Mouse (Mus musculus): ENCODE results near the gene Gimap5.
A peak's percentile ranks its signal among the peaks of the same experiment; 100 is the strongest.

Gene Gimap5

DNA sequence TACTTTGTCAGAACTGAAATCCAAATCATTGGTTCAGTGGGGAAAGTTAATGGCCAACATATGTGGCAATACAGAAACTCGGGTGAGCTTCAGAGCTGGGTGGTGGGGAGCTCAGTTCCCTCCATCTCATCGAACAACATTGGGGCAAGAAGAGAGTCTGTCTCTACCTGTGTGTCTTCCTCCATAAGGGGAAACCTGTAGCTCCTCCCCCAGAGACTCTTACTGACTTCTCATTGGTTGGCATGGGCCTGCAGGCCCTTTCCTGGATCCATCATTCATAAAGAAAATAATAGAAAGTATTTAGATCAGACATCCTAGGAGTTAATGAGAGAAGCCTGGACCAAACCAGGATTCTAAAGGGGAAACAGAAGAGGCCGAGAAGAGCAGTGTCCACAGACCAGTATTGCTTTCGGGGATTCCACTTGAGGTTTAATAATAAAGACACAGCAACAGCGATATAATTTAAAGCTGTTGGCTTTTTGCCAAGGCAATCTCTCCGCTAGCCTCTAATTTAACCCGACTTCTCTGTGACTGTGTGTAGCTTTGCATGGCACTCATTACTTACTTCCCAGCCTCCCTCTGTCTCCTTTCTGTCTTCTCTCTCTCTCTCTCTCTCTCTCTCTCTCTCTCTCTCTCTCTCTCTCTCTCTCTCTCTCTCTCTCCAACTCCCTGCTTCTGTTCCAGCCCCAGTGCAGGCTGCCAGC is 17.7 kb downstream of the Gimap5 start:
- Histone ChIP-seq H3K27me3 (ENCODE audit: control insufficient read depth, insufficient read depth, low read length, poor library complexity, severe bottlenecking) (no peaks in the 10 kb centered on the region), H3K36me3 (ENCODE audit: control insufficient read depth, insufficient read depth, low read length, poor library complexity, severe bottlenecking) (peaks cover 9% of the 10 kb centered on the region)
- DNase-seq (ENCODE audit: low read depth, low spot score), result no peak

GRCm38 (mm10) chr6:48764496-48764895 is 18.5 kb downstream of the Gimap5 start:
- H3K36me3 ChIP-seq (ENCODE audit: control insufficient read depth, insufficient read depth, low read length, poor library complexity, severe bottlenecking), result peaks cover 9% of the 10 kb centered on the region
- no peaks in the 10 kb centered on the region for H3K27me3 ChIP-seq (ENCODE audit: control insufficient read depth, insufficient read depth, low read length, poor library complexity, severe bottlenecking)
- no peak for DNase-seq (ENCODE audit: low read depth, low spot score)

GRCm38 (mm10) chr6:48768178-48768869 is 22.3 kb downstream of the Gimap5 start:
- H3K36me3 ChIP-seq (ENCODE audit: control insufficient read depth, insufficient read depth, low read length, poor library complexity, severe bottlenecking), result peaks cover 9% of the 10 kb centered on the region
- peak; percentile 60 for DNase-seq (ENCODE audit: low read depth, low spot score)
- H3K27me3 ChIP-seq (ENCODE audit: control insufficient read depth, insufficient read depth, low read length, poor library complexity, severe bottlenecking), result no peaks in the 10 kb centered on the region

DNA sequence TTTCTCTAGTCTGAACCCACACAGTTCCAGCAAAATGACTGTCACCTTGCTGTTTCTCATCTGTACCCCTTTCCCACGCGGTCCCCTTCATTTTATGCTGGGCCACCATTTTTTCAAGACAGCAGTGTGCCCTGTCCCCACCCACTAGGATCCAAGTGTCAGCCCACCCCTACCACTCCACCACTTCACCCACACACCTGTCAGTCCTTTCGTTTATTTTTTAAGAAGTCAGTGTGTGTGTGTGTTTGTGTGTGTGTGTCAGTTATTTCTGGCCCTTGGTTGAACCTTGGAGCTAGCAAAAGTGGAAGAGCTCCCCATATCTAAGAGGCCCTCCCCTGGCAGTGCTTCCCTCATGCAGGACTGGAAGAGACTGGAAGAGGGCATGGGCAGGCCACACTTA is 22.9 kb downstream of the Gimap5 start:
- Histone ChIP-seq H3K27me3 (ENCODE audit: control insufficient read depth, insufficient read depth, low read length, poor library complexity, severe bottlenecking) (no peaks in the 10 kb centered on the region), H3K36me3 (ENCODE audit: control insufficient read depth, insufficient read depth, low read length, poor library complexity, severe bottlenecking) (peaks cover 9% of the 10 kb centered on the region)
- no peak for DNase-seq (ENCODE audit: low read depth, low spot score)

DNA sequence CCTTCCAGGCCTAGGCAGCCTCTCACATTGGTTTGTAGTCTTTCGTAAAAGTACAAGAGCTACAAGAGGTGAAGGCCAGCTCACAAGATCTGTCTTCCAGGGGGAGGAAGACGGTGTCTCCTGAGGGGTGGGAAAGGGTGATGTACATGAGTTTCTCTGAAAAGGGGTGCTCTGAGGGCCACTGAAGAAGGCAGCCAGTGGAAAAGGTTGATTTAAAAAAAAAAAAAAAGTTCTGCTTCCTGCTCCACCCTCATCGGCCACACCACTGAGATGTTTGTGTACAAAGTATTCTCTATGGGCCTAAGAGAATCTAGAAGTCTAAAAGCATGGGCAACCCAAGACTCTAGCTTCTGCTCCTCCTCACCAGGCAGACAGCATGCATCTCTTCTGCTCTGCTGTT is 24.7 kb downstream of the Gimap5 start, which contains the start of gene Gimap3:
TSS of gene Gimap3 (minus strand) at position 156 of the 400 bp plus-strand sequence.
- DNase-seq (ENCODE audit: low read depth, low spot score), result peak; percentile 55
- Histone ChIP-seq H3K36me3 (ENCODE audit: control insufficient read depth, insufficient read depth, low read length, poor library complexity, severe bottlenecking) (peaks cover 9% of the 10 kb centered on the region), H3K27me3 (ENCODE audit: control insufficient read depth, insufficient read depth, low read length, poor library complexity, severe bottlenecking) (no peaks in the 10 kb centered on the region)

- Histone ChIP-seq H3K36me3 (ENCODE audit: control insufficient read depth, insufficient read depth, low read length, poor library complexity, severe bottlenecking) (peaks cover 3% of the 10 kb centered on the region; the same call in 1 of the 2 replicates), H3K27me3 (ENCODE audit: control insufficient read depth, insufficient read depth, low read length, poor library complexity, severe bottlenecking) (no peaks in the 10 kb centered on the region)
- DNase-seq (ENCODE audit: low read depth, low spot score), result peak; percentile 87
Observed at GRCm38 (mm10) chr6:48772030-48772429, 26.0 kb downstream of the Gimap5 start.

- no peak for DNase-seq (ENCODE audit: low read depth, low spot score)
- Histone ChIP-seq H3K36me3 (ENCODE audit: control insufficient read depth, insufficient read depth, low read length, poor library complexity, severe bottlenecking) (no peaks in the 10 kb centered on the region), H3K27me3 (ENCODE audit: control insufficient read depth, insufficient read depth, low read length, poor library complexity, severe bottlenecking) (no peaks in the 10 kb centered on the region)
Observed at GRCm38 (mm10) chr6:48784406-48784805, 38.4 kb downstream of the Gimap5 start.

- Histone ChIP-seq H3K36me3 (ENCODE audit: control insufficient read depth, insufficient read depth, low read length, poor library complexity, severe bottlenecking) (no peaks in the 10 kb centered on the region), H3K27me3 (ENCODE audit: control insufficient read depth, insufficient read depth, low read length, poor library complexity, severe bottlenecking) (no peaks in the 10 kb centered on the region)
- DNase-seq (ENCODE audit: low read depth, low spot score), result no peak
Observed at GRCm38 (mm10) chr6:48785189-48785588, 39.2 kb downstream of the Gimap5 start.

DNA sequence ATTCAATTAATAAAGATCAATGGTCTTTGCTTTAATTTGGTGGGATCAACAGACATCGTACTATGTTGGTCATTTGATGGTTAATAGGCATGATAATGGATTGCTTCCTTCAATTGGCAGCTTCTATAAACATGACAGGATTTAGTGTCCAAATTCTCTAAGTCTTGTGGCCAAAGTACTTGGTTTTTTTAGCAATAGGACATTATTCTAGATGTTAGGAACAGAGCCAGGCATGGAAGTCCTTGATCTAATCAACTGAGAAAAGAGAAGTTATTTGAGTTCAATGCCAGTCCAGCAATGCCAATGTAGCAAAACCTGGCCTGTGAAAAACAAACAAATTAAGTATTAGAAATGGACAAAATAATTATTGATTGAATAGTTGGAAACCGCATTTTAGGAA is 39.6 kb downstream of the Gimap5 start:
- DNase-seq (ENCODE audit: low read depth, low spot score), result no peak
- H3K27me3 ChIP-seq (ENCODE audit: control insufficient read depth, insufficient read depth, low read length, poor library complexity, severe bottlenecking), result no peaks in the 10 kb centered on the region
- H3K36me3 ChIP-seq (ENCODE audit: control insufficient read depth, insufficient read depth, low read length, poor library complexity, severe bottlenecking), result no peaks in the 10 kb centered on the region

- Histone ChIP-seq H3K27me3 (ENCODE audit: control insufficient read depth, insufficient read depth, low read length, poor library complexity, severe bottlenecking) (no peaks in the 10 kb centered on the region), H3K36me3 (ENCODE audit: control insufficient read depth, insufficient read depth, low read length, poor library complexity, severe bottlenecking) (no peaks in the 10 kb centered on the region)
- DNase-seq (ENCODE audit: low read depth, low spot score), result no peak
Observed at GRCm38 (mm10) chr6:48787867-48788266, 41.9 kb downstream of the Gimap5 start.

GRCm38 (mm10) chr6:48801897-48802296 is 55.9 kb downstream of the Gimap5 start:
- DNase-seq (ENCODE audit: low read depth, low spot score), result peak; percentile 65
- H3K36me3 ChIP-seq (ENCODE audit: control insufficient read depth, insufficient read depth, low read length, poor library complexity, severe bottlenecking), result no peaks in the 10 kb centered on the region
- H3K27me3 ChIP-seq (ENCODE audit: control insufficient read depth, insufficient read depth, low read length, poor library complexity, severe bottlenecking), result no peaks in the 10 kb centered on the region

DNA sequence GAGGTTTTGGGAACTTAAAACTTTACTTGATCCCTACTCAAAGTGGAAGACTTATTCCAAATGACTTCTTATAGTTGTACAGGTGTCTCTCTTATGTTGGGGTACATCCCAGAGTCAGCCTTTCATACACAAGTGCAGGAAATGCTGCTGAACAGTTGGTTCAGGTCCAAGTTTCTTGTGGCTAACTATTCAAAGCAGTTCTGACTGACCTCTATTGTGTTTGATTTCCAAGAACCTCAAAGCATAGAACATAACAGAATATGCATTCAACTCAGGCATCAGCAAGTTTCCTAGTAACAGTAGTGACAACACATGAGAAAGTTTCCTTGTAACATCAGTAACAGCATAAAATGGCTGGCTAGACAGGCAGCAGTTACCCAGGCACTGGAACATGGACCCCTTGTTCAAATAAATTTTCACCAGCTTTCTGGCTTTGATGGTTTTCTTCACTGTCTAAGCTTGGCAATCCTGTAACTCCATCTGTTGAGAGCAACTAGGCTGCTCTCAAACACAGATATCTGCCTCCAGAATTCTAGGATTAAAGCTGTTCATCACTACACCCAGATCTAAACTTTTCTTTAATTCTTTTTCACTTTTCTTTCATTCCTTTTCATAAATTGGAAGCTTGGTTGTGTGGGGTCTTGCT is 57.5 kb downstream of the Gimap5 start:
- Histone ChIP-seq H3K36me3 (ENCODE audit: control insufficient read depth, insufficient read depth, low read length, poor library complexity, severe bottlenecking) (no peaks in the 10 kb centered on the region), H3K27me3 (ENCODE audit: control insufficient read depth, insufficient read depth, low read length, poor library complexity, severe bottlenecking) (no peaks in the 10 kb centered on the region)
- DNase-seq (ENCODE audit: low read depth, low spot score), result no peak
